Mouse (Mus musculus): ENCODE data around the gene Gm45208. TPM values are rescaled to one million over a fixed set of nuclear protein-coding genes. Genes with fewer than 3 reads are reported as not detected.
A peak's percentile ranks its signal among the peaks of the same experiment; 100 is the strongest.

The Gm45208 gene
- 0.30 TPM in 1 of 2 replicates, not detected in the other for polyA plus RNA-seq (2015; fragmentation: Nextera tagmentation; extraction: Ambion mirVana)

DNA sequence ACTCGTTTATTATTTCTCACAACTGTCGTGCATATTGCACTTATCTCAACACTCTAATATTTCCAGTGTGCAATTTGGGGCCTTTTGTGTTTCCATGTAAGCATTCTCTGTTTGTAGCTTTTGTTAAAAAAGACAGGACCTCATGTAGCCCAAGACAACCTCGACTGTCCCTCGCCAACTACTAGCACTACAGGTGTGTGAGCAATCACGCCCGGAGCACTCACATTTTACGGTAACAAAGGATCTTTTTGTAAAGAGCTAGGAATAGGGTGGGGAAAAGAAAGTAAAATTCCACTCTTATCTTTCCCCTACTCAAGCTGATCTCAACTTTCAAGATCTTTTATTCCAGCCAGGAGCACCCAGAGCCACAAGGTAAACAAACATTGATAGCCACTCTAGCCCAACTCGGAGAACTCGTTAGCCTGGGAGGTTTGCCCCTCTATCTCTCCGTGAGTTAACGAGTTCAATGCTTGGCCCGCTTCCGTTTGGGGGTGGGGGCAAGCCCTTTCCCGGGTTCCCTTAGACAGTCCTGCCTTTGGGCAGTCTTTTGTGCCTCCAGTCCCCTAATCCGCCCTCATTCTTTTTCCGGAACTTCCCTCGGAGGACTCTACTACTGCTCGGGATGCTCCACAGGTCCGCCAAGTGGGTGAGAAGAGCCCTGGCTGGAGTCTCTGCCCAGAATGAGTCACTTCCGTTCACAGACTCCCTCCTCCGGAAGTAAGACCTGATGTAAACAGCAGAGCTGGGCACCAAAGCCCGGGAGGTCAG is at the start of gene Gm45208:
Gm45208 (plus strand) TSS at position 732 of the 768 bp plus-strand sequence.
- peak within 1 kb of the TSS; percentile 60 for H3K9ac ChIP-seq (ENCODE audit: low read depth, low read length)
- TF ChIP-seq CTCF (IDR thresholded peaks at IDR 0.05; ENCODE audit: low read depth): no peak
- peak; percentile 85 for DNase-seq (ENCODE audit: low spot score)
- H3K27me3 ChIP-seq (ENCODE audit: insufficient read depth, low read length): no peaks in the 10 kb centered on the region
- peak within 1 kb of the TSS; percentile 79 for H3K27ac ChIP-seq
- no peaks in the 10 kb centered on the region for H3K4me1 ChIP-seq (replicated peaks; ENCODE audit: insufficient read depth, low read length)
- peak; percentile 84 for ATAC-seq (replicated peaks; ENCODE audit: low FRiP score, low read depth)
- WGBS: 28% methylated on average over 22 of the region's 22 CpGs
- H3K4me3 ChIP-seq (replicated peaks; ENCODE audit: low read depth, low read length): peak within 1 kb of the TSS; percentile 52
- no peaks in the 10 kb centered on the region for H3K9me3 ChIP-seq (replicated peaks; ENCODE audit: low read length)
- H3K4me2 ChIP-seq (ENCODE audit: low read length): peak within 1 kb of the TSS; percentile 62
- H3K36me3 ChIP-seq (ENCODE audit: insufficient read depth, low read length): no peaks in the 10 kb centered on the region

- DNase-seq (ENCODE audit: low spot score) (no peak), ATAC-seq (replicated peaks; ENCODE audit: low FRiP score, low read depth) (no peak)
- WGBS: 36% methylated on average over 6 of the region's 6 CpGs
- H3K36me3 ChIP-seq (ENCODE audit: insufficient read depth, low read length): no peaks in the 10 kb centered on the region
- H3K27ac ChIP-seq: no peak overlapping the region
- no peak overlapping the region for H3K4me3 ChIP-seq (replicated peaks; ENCODE audit: low read depth, low read length)
- no peaks in the 10 kb centered on the region for H3K27me3 ChIP-seq (ENCODE audit: insufficient read depth, low read length)
- H3K4me2 ChIP-seq (ENCODE audit: low read length): no peak overlapping the region
- no peak for TF ChIP-seq CTCF (IDR thresholded peaks at IDR 0.05; ENCODE audit: low read depth)
- 0 out of 2 replicates have a peak, but pooled peaks cover 4% of the 10 kb centered on the region for H3K4me1 ChIP-seq (replicated peaks; ENCODE audit: insufficient read depth, low read length)
- H3K9me3 ChIP-seq (replicated peaks; ENCODE audit: low read length): no peaks in the 10 kb centered on the region
- no peak overlapping the region for H3K9ac ChIP-seq (ENCODE audit: low read depth, low read length)
These were observed 49.3 kb upstream of the Gm45208 start for GRCm38 (mm10) chrX:7672739-7673138.

DNA sequence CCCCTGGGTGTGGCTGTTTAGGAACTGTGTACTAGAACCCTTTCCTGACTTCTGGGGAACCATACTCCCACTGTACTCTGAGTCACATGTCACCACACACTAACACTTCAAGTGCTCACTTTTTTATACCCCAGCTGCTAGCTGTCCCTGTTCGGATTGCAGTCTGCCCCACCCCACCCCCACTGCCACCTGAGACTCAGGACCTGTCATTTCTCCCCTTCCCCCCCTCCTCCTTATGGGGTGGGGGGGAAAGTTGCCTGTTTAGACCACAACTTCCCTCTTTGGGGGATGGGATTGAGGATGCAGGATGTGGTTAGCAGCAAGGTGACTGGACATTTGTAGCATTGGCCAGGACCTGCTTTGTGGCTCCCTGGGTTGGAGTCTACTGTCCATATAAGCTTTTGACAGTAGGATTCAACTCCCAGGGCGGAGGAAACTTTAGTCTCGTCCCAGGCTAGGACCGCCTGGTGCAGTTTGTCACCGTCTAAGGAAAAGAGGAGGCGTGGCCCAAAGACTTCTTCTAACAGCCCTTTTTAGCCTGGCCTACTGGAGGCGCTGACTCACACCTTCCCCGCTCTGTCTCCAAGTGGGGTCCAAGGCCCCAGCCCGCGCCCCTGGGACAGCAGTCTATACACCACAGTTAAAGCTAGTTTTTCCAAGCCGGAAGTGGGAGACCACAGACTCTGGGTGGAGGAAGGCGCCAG is 48.3 kb upstream of the Gm45208 start:
- H3K9me3 ChIP-seq (replicated peaks; ENCODE audit: low read length): no peaks in the 10 kb centered on the region
- ATAC-seq (replicated peaks; ENCODE audit: low FRiP score, low read depth) (peak; percentile 9), DNase-seq (ENCODE audit: low spot score) (peak; percentile 70)
- H3K27me3 ChIP-seq (ENCODE audit: insufficient read depth, low read length): no peaks in the 10 kb centered on the region
- no peaks in the 10 kb centered on the region for H3K36me3 ChIP-seq (ENCODE audit: insufficient read depth, low read length)
- 36% methylated on average over 12 of the region's 12 CpGs for WGBS
- 0 out of 2 replicates have a peak overlapping the region, but pooled peaks have one; percentile 37 for H3K9ac ChIP-seq (ENCODE audit: low read depth, low read length)
- H3K4me2 ChIP-seq (ENCODE audit: low read length): peak overlapping the region; percentile 49
- H3K4me1 ChIP-seq (replicated peaks; ENCODE audit: insufficient read depth, low read length): 0 out of 2 replicates have a peak, but pooled peaks cover 4% of the 10 kb centered on the region
- TF ChIP-seq CTCF (IDR thresholded peaks at IDR 0.05; ENCODE audit: low read depth): 0 out of 2 replicates have a peak, but pooled peaks have one; percentile 14
- H3K4me3 ChIP-seq (replicated peaks; ENCODE audit: low read depth, low read length): 0 out of 2 replicates have a peak overlapping the region, but pooled peaks have one; percentile 2
- H3K27ac ChIP-seq: peak overlapping the region; percentile 80

DNA sequence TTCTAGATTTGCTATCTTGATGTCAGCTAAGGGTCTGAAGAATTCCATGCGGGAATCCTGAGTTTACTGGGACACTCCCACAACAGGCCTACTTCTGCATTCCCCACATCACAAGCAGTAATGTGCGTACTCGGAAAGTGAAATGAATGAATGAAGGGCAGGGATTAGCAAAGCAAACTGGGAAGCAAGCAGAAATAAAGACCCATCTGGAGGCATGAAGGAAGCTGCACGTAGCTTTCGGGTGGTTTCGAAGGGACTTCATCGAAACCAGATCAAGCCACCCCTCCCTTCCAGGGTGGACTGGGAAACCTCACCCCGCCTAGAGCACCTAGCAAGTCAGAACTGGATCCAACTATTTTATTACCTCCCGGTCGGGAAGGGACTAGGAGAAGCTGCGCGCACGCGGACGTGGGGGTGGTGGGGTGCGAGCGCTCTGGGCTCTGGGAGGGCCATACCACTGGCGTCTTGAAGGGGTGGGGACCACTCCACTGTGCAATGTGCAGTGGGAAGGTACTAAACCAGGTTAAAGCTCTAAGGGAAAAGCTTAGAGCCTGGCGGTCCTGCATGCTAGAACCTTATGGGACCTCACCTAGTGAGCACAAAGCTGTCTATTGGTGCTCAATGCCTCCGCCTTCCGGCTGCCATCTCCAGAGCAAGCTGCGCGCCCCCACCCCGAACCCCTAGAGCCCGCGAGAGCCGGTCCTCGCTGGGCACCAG is 47.6 kb upstream of the Gm45208 start:
- WGBS: 37% methylated on average over 28 of the region's 28 CpGs
- peak overlapping the region; percentile 37; the same call in 1 of the 2 replicates for H3K9ac ChIP-seq (ENCODE audit: low read depth, low read length)
- H3K4me3 ChIP-seq (replicated peaks; ENCODE audit: low read depth, low read length): peak overlapping the region; percentile 20
- H3K4me1 ChIP-seq (replicated peaks; ENCODE audit: insufficient read depth, low read length): 0 out of 2 replicates have a peak, but pooled peaks cover 4% of the 10 kb centered on the region
- H3K27me3 ChIP-seq (ENCODE audit: insufficient read depth, low read length): no peaks in the 10 kb centered on the region
- ATAC-seq (replicated peaks; ENCODE audit: low FRiP score, low read depth): peak; percentile 74
- peak overlapping the region; percentile 49 for H3K4me2 ChIP-seq (ENCODE audit: low read length)
- no peaks in the 10 kb centered on the region for H3K9me3 ChIP-seq (replicated peaks; ENCODE audit: low read length)
- DNase-seq (ENCODE audit: low spot score): peak; percentile 31
- 0 out of 2 replicates have a peak, but pooled peaks have one; percentile 6 for TF ChIP-seq CTCF (IDR thresholded peaks at IDR 0.05; ENCODE audit: low read depth)
- peak overlapping the region; percentile 80 for H3K27ac ChIP-seq
- H3K36me3 ChIP-seq (ENCODE audit: insufficient read depth, low read length): no peaks in the 10 kb centered on the region

DNA sequence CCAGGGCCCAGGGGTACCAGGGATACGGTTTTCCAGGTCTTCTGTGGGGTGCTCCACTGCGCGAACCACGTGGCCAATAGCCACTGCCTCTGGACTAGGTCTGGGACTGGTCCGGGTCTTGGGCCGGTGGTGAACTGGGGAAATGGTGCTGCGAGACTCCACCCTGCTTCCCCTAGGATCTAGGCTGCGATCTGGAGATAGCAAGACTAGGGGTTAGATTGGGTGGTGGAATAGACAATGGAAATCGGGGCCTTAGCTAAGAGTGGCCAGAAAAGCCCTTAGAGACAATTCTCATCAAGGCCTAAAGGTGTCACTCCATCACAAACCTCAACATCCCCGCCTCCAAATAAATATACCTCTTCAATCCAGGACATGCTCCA is 47.1 kb upstream of the Gm45208 start:
- H3K4me2 ChIP-seq (ENCODE audit: low read length): peak overlapping the region; percentile 49
- peak overlapping the region; percentile 80 for H3K27ac ChIP-seq
- no peaks in the 10 kb centered on the region for H3K9me3 ChIP-seq (replicated peaks; ENCODE audit: low read length)
- 0 out of 2 replicates have a peak, but pooled peaks cover 4% of the 10 kb centered on the region for H3K4me1 ChIP-seq (replicated peaks; ENCODE audit: insufficient read depth, low read length)
- no peaks in the 10 kb centered on the region for H3K36me3 ChIP-seq (ENCODE audit: insufficient read depth, low read length)
- DNase-seq (ENCODE audit: low spot score) (no peak), ATAC-seq (replicated peaks; ENCODE audit: low FRiP score, low read depth) (peak; percentile 15; the same call in 1 of the 2 replicates)
- H3K9ac ChIP-seq (ENCODE audit: low read depth, low read length): peak overlapping the region; percentile 37; the same call in 1 of the 2 replicates
- no peak for TF ChIP-seq CTCF (IDR thresholded peaks at IDR 0.05; ENCODE audit: low read depth)
- H3K4me3 ChIP-seq (replicated peaks; ENCODE audit: low read depth, low read length): peak overlapping the region; percentile 20
- H3K27me3 ChIP-seq (ENCODE audit: insufficient read depth, low read length): no peaks in the 10 kb centered on the region
- 47% methylated on average over 10 of the region's 10 CpGs for WGBS

All from kidney, postnatal 0 days (tissue).